Mouse (Mus musculus) cerebellum, postnatal 25 days (tissue): Measurements from ENCODE around the gene Disc1.

ENCODE experiments used
- DNase-seq, 2 experiments: peaks; one replicate each; pipeline ENCODE4 v3.0.0; 2021; ENCODE audit warnings: mixed read lengths in 2 of 2

Disc1 gene

GRCm38 (mm10) chr8:125272089-125272866 is 218.3 kb downstream of the Disc1 start:
- no peak for DNase-seq

GRCm38 (mm10) chr8:125277071-125277682 is 223.2 kb downstream of the Disc1 start:
- DNase-seq: no peak

- no peak for DNase-seq
Observed at GRCm38 (mm10) chr8:125279156-125279555, 225.2 kb downstream of the Disc1 start.

GRCm38 (mm10) chr8:125279892-125280291 is 225.9 kb downstream of the Disc1 start:
- no peak for DNase-seq

GRCm38 (mm10) chr8:125282531-125282930 is 228.5 kb downstream of the Disc1 start:
- no peak for DNase-seq

- DNase-seq: no peak
Observed at GRCm38 (mm10) chr8:125283542-125283941, 229.5 kb downstream of the Disc1 start.

- DNase-seq: no peak
Observed at GRCm38 (mm10) chr8:125284875-125285274, 230.9 kb downstream of the Disc1 start.

- DNase-seq: peak in 1 of 2 experiments; percentile 22
Observed at GRCm38 (mm10) chr8:125285391-125285790, 231.4 kb downstream of the Disc1 start.

GRCm38 (mm10) chr8:125285966-125286681 is 232.1 kb downstream of the Disc1 start:
- peak; percentile 11 to 34 for DNase-seq

- no peak for DNase-seq
Observed at GRCm38 (mm10) chr8:125287311-125287710, 233.3 kb downstream of the Disc1 start.

GRCm38 (mm10) chr8:125287841-125288341 is 233.9 kb downstream of the Disc1 start:
- DNase-seq: no peak

GRCm38 (mm10) chr8:125291506-125291905 is 237.5 kb downstream of the Disc1 start:
- no peak for DNase-seq

GRCm38 (mm10) chr8:125291932-125292717 is 238.1 kb downstream of the Disc1 start:
- no peak for DNase-seq

GRCm38 (mm10) chr8:125292933-125293591 is 239.1 kb downstream of the Disc1 start:
- peak; percentile 34 to 58 for DNase-seq

GRCm38 (mm10) chr8:125299248-125299647 is 245.3 kb downstream of the Disc1 start:
- DNase-seq: no peak

- no peak for DNase-seq
Observed at GRCm38 (mm10) chr8:125301931-125302361, 248.0 kb downstream of the Disc1 start.

GRCm38 (mm10) chr8:125306665-125307064 is 252.7 kb downstream of the Disc1 start:
- DNase-seq: no peak

GRCm38 (mm10) chr8:125309985-125310384 is 256.0 kb downstream of the Disc1 start:
- DNase-seq: peak in 1 of 2 experiments; percentile 27
